Mouse (Mus musculus) NIH3T3 (cell line): Measurements from ENCODE around the gene Intu.
A peak's percentile ranks its signal among the peaks of the same experiment; 100 is the strongest.

ENCODE experiments used
- DNase-seq: peaks from one replicate; pipeline ENCODE4 v3.0.0-alpha.2; 2012; ENCODE audit warnings: low read depth

Gene Intu

DNA sequence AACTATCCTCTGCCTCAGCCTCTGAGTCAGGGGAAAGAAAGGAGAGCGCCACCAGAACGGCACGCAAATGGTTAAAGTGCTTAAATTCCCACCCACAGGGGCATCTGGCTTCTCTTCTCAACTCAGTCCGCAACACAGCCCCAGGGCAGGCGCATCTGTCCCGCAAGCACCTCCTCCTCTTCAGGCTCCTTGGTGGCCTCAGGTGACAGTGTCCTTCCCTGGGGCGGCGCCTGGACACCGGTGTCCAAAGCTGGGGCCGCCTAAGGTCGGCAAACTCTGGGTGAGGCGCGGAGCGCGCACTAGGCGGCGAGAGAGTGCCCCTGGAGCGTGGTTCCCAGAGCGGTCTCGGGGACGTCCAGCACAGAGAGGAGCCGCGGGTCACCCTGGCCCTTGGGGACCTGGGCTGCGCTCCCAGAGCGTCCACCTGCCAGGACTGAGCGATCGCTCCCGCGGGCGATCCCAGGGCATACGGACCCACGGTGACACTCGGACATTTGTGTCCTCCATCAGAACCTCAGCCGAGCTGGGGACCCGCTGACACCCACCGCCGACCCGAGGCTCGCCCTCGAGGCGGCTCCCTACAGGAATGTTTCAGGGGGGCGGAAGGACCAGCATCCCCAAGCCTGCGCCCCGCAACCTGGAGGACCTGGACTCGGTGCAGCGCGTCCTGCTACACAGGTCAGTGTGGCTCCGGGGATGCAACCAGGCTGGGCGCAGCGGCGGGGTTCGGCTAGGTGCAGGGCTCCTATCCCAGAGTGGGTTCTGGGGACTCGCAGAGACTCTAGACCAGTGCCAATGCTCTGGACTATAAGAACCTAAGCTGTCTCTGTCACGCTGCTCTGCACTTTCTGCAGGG lies at the start of gene Intu:
Intu (plus strand) TSS at position 1 of the 856 bp plus-strand sequence.
- DNase-seq, result no peak

DNA sequence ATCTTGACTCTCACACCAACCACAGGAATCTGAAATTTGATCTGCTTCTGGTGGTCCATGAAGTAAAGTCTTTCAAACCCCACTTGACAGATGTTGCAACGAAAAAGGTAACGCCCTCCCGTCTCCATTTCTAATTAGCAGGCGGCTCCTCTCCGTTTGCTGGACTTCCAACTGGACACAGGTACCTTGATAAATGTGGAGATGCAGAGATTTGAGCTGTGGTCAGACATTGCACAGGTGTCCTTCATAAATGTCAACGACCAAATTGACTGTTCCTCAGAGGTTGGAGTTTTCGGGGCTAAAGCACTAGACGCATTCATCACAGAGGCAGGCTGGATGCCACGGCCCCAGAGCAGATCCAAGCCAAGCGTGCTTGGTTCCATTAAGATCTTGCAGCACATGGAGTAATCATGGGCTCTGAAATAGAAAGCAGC lies 47.8 kb upstream of the Intu start:
- DNase-seq, result no peak

- no peak for DNase-seq
Observed at GRCm38 (mm10) chr3:40487381-40487780, 43.7 kb upstream of the Intu start.

- peak; percentile 24 for DNase-seq
Observed at GRCm38 (mm10) chr3:40491742-40492141, 39.3 kb upstream of the Intu start.

GRCm38 (mm10) chr3:40498898-40499297 lies 32.2 kb upstream of the Intu start:
- DNase-seq, result peak; percentile 51

GRCm38 (mm10) chr3:40500157-40500808 lies 30.8 kb upstream of the Intu start:
- no peak for DNase-seq

GRCm38 (mm10) chr3:40504377-40504776 lies 26.7 kb upstream of the Intu start:
- peak; percentile 32 for DNase-seq

DNA sequence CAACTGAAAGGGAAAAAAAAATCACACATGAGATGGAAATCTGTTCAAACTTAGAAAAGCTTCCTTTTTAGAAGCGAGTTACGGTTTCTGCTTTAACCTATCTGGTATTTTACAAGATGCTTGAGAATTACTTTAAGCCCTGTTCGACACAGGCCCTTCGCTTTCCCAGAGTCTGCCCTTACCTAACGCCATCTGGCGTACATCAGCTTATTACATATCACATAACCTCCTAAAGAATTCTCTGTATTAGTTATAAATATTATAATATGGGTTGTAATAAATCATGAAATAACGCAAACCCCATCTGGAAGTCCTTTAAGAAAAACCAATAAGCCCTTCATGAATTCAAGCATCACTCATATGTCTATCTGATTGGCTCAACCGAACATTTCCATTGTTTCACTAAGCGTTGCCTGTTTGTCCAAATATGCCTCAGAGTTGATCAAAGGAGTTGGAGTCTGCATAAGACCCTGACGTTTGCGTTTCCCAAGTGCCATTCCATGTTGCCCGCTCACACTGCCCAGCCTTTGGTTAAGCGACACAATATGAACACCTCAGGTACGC lies 25.6 kb upstream of the Intu start:
- DNase-seq, result no peak

DNA sequence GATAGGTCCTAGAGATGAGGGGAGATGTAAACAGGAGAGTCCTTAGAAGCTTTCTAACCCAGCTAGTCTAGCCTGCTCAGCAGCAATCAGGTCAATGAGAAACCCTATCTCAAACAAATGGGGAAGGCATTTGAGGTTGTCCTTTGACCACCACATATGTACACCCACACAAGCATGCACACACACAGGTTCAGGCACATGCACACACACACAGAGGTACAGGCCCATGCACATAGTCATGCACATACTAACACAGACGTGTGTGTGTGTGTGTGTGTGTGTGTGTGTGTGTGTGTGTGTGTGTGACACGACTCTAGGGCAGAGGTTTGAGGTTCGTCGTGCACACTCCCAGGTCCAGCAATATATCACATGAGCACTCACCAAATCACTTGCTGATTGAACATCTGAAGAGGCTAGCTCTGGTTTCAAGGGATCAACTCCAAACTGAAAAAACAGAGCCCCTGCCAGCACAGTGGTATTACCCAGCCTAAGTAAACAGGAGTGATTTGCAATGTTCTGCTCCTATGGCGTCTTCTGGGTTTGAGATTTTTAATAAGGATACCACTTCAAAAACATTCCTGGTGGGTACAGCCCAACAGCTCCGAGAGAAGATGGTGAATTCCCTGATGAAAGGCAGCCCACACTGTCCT lies 22.0 kb upstream of the Intu start:
- DNase-seq, result no peak

GRCm38 (mm10) chr3:40510567-40510966 lies 20.5 kb upstream of the Intu start:
- DNase-seq, result peak; percentile 54

DNA sequence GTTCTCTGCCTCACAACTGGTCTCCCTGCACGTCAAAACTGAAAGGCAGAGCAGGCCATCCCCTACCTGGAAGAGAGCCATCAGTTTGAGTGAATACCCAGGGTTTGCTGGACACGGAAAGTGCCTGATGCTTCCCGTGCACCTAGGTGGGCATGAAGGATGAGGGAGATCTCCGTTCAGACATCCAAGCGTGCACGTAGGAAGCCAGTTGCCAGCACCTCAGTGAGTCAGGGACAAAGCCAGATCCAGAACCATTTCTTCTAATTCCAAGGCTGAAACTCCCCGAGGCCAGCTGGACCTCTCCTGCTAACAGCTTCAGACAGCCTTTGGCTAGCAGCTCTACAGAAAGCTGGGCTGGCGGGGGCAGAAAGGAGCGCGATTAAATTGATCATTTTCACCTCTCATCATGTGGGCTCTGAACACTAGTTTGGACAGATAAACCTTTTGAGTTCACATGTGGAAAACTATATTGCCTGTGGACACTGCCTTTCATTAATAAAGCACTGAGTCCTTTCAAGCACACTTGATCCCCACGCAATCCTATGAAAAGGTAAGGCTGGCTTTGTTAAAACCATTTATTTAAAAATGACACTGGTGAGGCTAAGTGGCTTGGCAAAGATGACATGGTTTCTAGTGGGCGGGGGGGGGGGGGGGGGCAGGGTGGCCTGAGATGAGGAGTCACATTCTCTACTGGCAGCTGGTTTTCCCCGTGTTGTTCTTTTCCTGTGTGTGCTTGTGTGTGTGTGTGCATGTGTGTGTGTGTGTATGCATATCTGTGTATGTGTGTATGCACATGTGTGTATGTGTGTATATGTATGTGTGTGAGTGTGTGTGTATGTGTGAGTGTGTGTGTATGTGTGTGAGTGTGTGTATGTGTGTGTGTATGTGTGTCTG lies 17.9 kb upstream of the Intu start:
- DNase-seq, result no peak

GRCm38 (mm10) chr3:40518240-40518639 lies 12.8 kb upstream of the Intu start:
- DNase-seq, result no peak

GRCm38 (mm10) chr3:40519555-40519954 lies 11.5 kb upstream of the Intu start:
- no peak for DNase-seq

DNA sequence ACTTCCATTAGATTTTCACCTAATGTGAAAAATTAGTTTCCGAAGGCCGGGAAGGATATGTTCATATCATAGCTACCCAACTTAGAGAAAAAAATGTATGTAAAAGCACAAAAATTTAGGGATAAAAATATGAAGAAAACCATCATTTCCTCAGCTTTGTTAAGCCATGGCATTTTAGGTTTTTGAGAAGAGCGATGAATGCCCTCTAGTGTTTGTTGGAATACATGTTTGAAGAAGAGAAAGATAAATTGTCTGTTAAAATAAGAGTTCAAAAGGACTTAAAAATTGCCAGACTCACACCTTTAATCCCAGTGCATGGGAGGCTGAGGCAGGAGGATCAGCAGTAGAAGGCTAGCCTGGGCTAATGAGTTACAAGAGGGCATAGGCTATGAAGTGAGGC lies 10.5 kb upstream of the Intu start:
- DNase-seq, result peak; percentile 39

- DNase-seq, result no peak
Observed at GRCm38 (mm10) chr3:40522446-40522845, 8.6 kb upstream of the Intu start.

GRCm38 (mm10) chr3:40522846-40523245 lies 8.2 kb upstream of the Intu start:
- no peak for DNase-seq

GRCm38 (mm10) chr3:40523371-40523783 lies 7.7 kb upstream of the Intu start:
- peak; percentile 69 for DNase-seq

GRCm38 (mm10) chr3:40524841-40525240 lies 6.2 kb upstream of the Intu start:
- peak; percentile 35 for DNase-seq

DNA sequence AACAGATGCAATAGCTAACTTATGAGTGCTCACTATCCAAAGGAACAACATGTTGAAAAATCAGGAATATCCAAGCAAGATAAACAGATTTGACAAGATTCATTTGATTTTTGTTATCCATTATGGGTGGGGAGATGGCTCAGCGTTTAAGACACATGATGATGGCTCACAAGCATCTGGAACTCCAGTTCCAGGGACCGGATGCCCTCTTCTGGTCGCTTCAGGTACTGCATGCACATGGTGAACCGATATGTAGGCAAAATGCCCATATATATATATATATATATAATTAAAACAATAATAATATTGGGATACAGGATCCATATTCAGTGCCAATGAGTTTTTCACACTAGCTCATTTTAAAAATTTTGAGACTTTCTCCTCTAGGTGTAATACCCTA lies 5.7 kb upstream of the Intu start:
- peak; percentile 80 for DNase-seq

- no peak for DNase-seq
Observed at GRCm38 (mm10) chr3:40526095-40526494, 5.0 kb upstream of the Intu start.

GRCm38 (mm10) chr3:40527218-40527617 lies 3.9 kb upstream of the Intu start:
- no peak for DNase-seq
